Mouse (Mus musculus) MEL (cell line): ENCODE results near the gene Fam13c.

ENCODE experiments used
- CHD1 ChIP-seq: IDR thresholded peaks from 2 replicates; pipeline ENCODE4 v1.6.1; 2012; ENCODE audit warnings: low read depth, mild to moderate bottlenecking, inconsistent platforms, low read length, improper control_type of control experiment
- CTCF ChIP-seq, 3 experiments: IDR thresholded peaks in 2 of 3; conservative IDR thresholded peaks in 1 of 3; 2 replicates each; pipeline ENCODE4 v1.5.1; 2011 to 2012; ENCODE audit warnings: low read length in 3 of 3, low read depth in 2 of 3, mild to moderate bottlenecking in 2 of 3, improper control_type of control experiment in 1 of 3, inconsistent platforms in 1 of 3, mixed read lengths in 1 of 3, moderate library complexity in 1 of 3; ENCODE audit not compliant: control insufficient read depth in 1 of 3, insufficient read depth in 1 of 3, poor library complexity in 1 of 3, severe bottlenecking in 1 of 3
- EP300 ChIP-seq, 2 experiments: IDR thresholded peaks; 2 replicates each; pipeline ENCODE4 v1.6.1; 2011; ENCODE audit warnings: improper control_type of control experiment in 2 of 2, low read length in 2 of 2, low read depth in 1 of 2, mild to moderate bottlenecking in 1 of 2
- POLR2A ChIP-seq, 2 experiments: IDR thresholded peaks; 2 replicates each; pipeline ENCODE4 v1.6.1; 2011 to 2012; ENCODE audit warnings: low read length in 2 of 2, mild to moderate bottlenecking in 2 of 2, control low read depth in 1 of 2, improper control_type of control experiment in 1 of 2, low read depth in 1 of 2, moderate library complexity in 1 of 2; ENCODE audit not compliant: control insufficient read depth in 1 of 2, insufficient read depth in 1 of 2, poor library complexity in 1 of 2
- ZNF384 ChIP-seq: IDR thresholded peaks from 2 replicates; pipeline ENCODE4 v1.6.1; 2012; ENCODE audit warnings: low read depth, mild to moderate bottlenecking, inconsistent platforms, low read length, improper control_type of control experiment

DNA sequence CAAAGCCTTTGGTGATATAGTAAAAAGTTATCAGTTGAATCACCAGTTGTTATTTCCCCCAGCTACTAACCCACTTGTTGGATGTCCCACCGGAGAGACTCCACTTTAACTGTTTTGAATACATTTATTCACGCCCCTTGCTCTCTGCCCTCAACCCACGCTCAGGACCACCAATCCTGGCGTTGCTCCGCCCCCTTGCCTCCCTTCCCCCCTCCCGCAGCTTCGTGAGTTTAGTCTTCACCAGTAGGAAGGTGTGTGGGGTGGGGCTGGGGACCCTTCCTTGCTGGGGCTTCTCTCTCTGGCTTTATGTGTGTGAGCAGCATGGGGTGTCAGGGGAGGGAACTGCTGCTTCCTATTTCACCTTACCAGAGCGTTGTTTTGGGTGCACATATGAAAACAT is 8.9 kb downstream of the Fam13c start:
- no peak for TF ChIP-seq CHD1
- no peak for TF ChIP-seq CTCF (IDR thresholded peaks at IDR 0.05 in 2 of 3, conservative IDR thresholded peaks at IDR 0.05 in 1 of 3; ENCODE audit: control insufficient read depth in 1 of 3, insufficient read depth in 1 of 3, low read depth in 2 of 3, low read length in 3 of 3, poor library complexity in 1 of 3, severe bottlenecking in 1 of 3)
- TF ChIP-seq POLR2A (IDR thresholded peaks at IDR 0.05; ENCODE audit: control insufficient read depth in 1 of 2, insufficient read depth in 1 of 2, low read depth in 1 of 2, low read length in 2 of 2, poor library complexity in 1 of 2): no peak
- no peak for TF ChIP-seq EP300 (IDR thresholded peaks at IDR 0.05; ENCODE audit: low read depth in 1 of 2, low read length in 2 of 2)
- no peak for TF ChIP-seq ZNF384
